ENCODE assay signal across 24 mouse cellular contexts in genomic region chr14:77971355-77971754, GRCm38 (mm10).
"Had no signal": no experiment of that assay in that cellular context is flagged by ENCODE, and none has a peak within 500 bp of the region (broad histone marks: within the 10 kb centered on the region; RNA-seq: fewer than 3 reads in every experiment).

No protein-coding gene starts in this region.

- H3K4me2 ChIP-seq: forebrain, embryonic 15.5 days; heart, embryonic 11.5 days; heart, embryonic 13.5 days; heart, embryonic 15.5 days; hindbrain, embryonic 13.5 days; hindbrain, embryonic 15.5 days; kidney, embryonic 15.5 days had no signal

- H3K9me3 ChIP-seq: forebrain, embryonic 15.5 days; heart, embryonic 13.5 days; heart, embryonic 15.5 days; hindbrain, embryonic 13.5 days; hindbrain, embryonic 15.5 days; kidney, embryonic 15.5 days had no signal

- DNase-seq: forebrain, postnatal 0 days; gastrocnemius, postnatal 14 days; gastrocnemius, postnatal 36 days; heart, adult 11 months; heart, adult 2 months; heart, postnatal 14 days; heart, postnatal 36 days; kidney, adult 11 months; kidney, adult 2 months; kidney, adult 9 months; kidney, postnatal 14 days; kidney, postnatal 36 days; layer of hippocampus, adult 9-11 months; layer of hippocampus, postnatal 36 days; left cerebral cortex, postnatal 4 days had no signal

- H3K27ac ChIP-seq: forebrain, embryonic 15.5 days; heart, adult 2 months; heart, embryonic 13.5 days; heart, embryonic 15.5 days; hindbrain, embryonic 13.5 days; hindbrain, embryonic 15.5 days; hindbrain, postnatal 0 days; kidney, embryonic 15.5 days had no signal

- ATAC-seq: forebrain, embryonic 15.5 days; forebrain, postnatal 0 days; hindbrain, postnatal 0 days; intestine, embryonic 16.5 days had no signal

- H3K9ac ChIP-seq: forebrain, embryonic 15.5 days; forebrain, postnatal 0 days; heart, embryonic 13.5 days; heart, embryonic 15.5 days; hindbrain, embryonic 13.5 days; hindbrain, embryonic 15.5 days; kidney, embryonic 15.5 days had no signal

- H3K36me3 ChIP-seq: forebrain, embryonic 15.5 days; heart, embryonic 13.5 days; heart, embryonic 15.5 days; hindbrain, embryonic 13.5 days; hindbrain, embryonic 15.5 days; kidney, embryonic 15.5 days had no signal

- H3K4me1 ChIP-seq: forebrain, embryonic 15.5 days; heart, embryonic 13.5 days; heart, embryonic 15.5 days; hindbrain, embryonic 15.5 days had no signal

- H3K4me3 ChIP-seq: forebrain, embryonic 15.5 days; heart, adult 2 months; heart, embryonic 13.5 days; heart, embryonic 15.5 days; hindbrain, embryonic 13.5 days; hindbrain, embryonic 15.5 days; kidney, embryonic 15.5 days had no signal

- H3K27me3 ChIP-seq: forebrain, embryonic 15.5 days; heart, embryonic 13.5 days; heart, embryonic 15.5 days; hindbrain, embryonic 15.5 days had no signal
